Mouse (Mus musculus): Measurements from ENCODE around the gene Il5. TPM values are rescaled to one million over a fixed set of nuclear protein-coding genes. Genes with fewer than 3 reads are reported as not detected.
A peak's percentile ranks its signal among the peaks of the same experiment; 100 is the strongest.

Gene Il5
- polyA plus RNA-seq, 1 experiment = 0.27 TPM

GRCm38 (mm10) chr11:53770125-53770791 lies 49.7 kb downstream of the Il5 start:
- no peak for TF ChIP-seq POLR2A (IDR thresholded peaks at IDR 0.05; ENCODE audit: control insufficient read depth, low read depth, low read length)
- no peaks in the 10 kb centered on the region for H3K36me3 ChIP-seq (ENCODE audit: control insufficient read depth, insufficient read depth, low read length)
- H3K4me1 ChIP-seq (ENCODE audit: control insufficient read depth, insufficient read depth, low read length) = peaks cover 11% of the 10 kb centered on the region
- no peaks in the 10 kb centered on the region for H3K27me3 ChIP-seq (ENCODE audit: control insufficient read depth, insufficient read depth, low read length)
- H3K27ac ChIP-seq (ENCODE audit: control insufficient read depth, insufficient read depth, low read depth, low read length) = peak overlapping the region; percentile 80
- H3K4me3 ChIP-seq (ENCODE audit: control insufficient read depth, low read depth, low read length) = peak overlapping the region; percentile 94

GRCm38 (mm10) chr11:53771001-53771744 lies 50.6 kb downstream of the Il5 start:
- Histone ChIP-seq H3K27me3 (ENCODE audit: control insufficient read depth, insufficient read depth, low read length) (no peaks in the 10 kb centered on the region), H3K4me3 (ENCODE audit: control insufficient read depth, low read depth, low read length) (no peak overlapping the region), H3K4me1 (ENCODE audit: control insufficient read depth, insufficient read depth, low read length) (peaks cover 11% of the 10 kb centered on the region), H3K36me3 (ENCODE audit: control insufficient read depth, insufficient read depth, low read length) (no peaks in the 10 kb centered on the region), H3K27ac (ENCODE audit: control insufficient read depth, insufficient read depth, low read depth, low read length) (no peak overlapping the region)
- no peak for TF ChIP-seq POLR2A (IDR thresholded peaks at IDR 0.05; ENCODE audit: control insufficient read depth, low read depth, low read length)
- TF ChIP-seq CTCF (IDR thresholded peaks at IDR 0.05; ENCODE audit: control insufficient read depth, insufficient read depth, insufficient replicate concordance, low read depth, low read length) = no peak

- Histone ChIP-seq H3K4me3 (ENCODE audit: control insufficient read depth, low read depth, low read length) (no peak overlapping the region), H3K4me1 (ENCODE audit: control insufficient read depth, insufficient read depth, low read length) (peaks cover 11% of the 10 kb centered on the region), H3K27me3 (ENCODE audit: control insufficient read depth, insufficient read depth, low read length) (no peaks in the 10 kb centered on the region), H3K36me3 (ENCODE audit: control insufficient read depth, insufficient read depth, low read length) (no peaks in the 10 kb centered on the region), H3K27ac (ENCODE audit: control insufficient read depth, insufficient read depth, low read depth, low read length) (no peak overlapping the region)
- TF ChIP-seq POLR2A (IDR thresholded peaks at IDR 0.05; ENCODE audit: control insufficient read depth, low read depth, low read length) = no peak
Observed at GRCm38 (mm10) chr11:53772536-53772935, 51.9 kb downstream of the Il5 start.

- Histone ChIP-seq H3K27me3 (ENCODE audit: control insufficient read depth, insufficient read depth, low read length) (no peaks in the 10 kb centered on the region), H3K4me1 (ENCODE audit: control insufficient read depth, insufficient read depth, low read length) (peaks cover 11% of the 10 kb centered on the region), H3K36me3 (ENCODE audit: control insufficient read depth, insufficient read depth, low read length) (no peaks in the 10 kb centered on the region), H3K27ac (ENCODE audit: control insufficient read depth, insufficient read depth, low read depth, low read length) (no peak within 1 kb of the TSS), H3K4me3 (ENCODE audit: control insufficient read depth, low read depth, low read length) (no peak within 1 kb of the TSS)
- TF ChIP-seq POLR2A (IDR thresholded peaks at IDR 0.05; ENCODE audit: control insufficient read depth, low read depth, low read length) (no peak), CTCF (IDR thresholded peaks at IDR 0.05; ENCODE audit: control insufficient read depth, insufficient read depth, insufficient replicate concordance, low read depth, low read length) (no peak)
Observed at GRCm38 (mm10) chr11:53773087-53773486, 52.5 kb downstream of the Il5 start, which contains the start of gene Gm17334. Gm17334 (minus strand) TSS chr11:53773187.

GRCm38 (mm10) chr11:53773641-53774360 lies 53.2 kb downstream of the Il5 start:
- Histone ChIP-seq H3K36me3 (ENCODE audit: control insufficient read depth, insufficient read depth, low read length) (no peaks in the 10 kb centered on the region), H3K27me3 (ENCODE audit: control insufficient read depth, insufficient read depth, low read length) (no peaks in the 10 kb centered on the region), H3K4me3 (ENCODE audit: control insufficient read depth, low read depth, low read length) (no peak overlapping the region), H3K4me1 (ENCODE audit: control insufficient read depth, insufficient read depth, low read length) (peaks cover 11% of the 10 kb centered on the region), H3K27ac (ENCODE audit: control insufficient read depth, insufficient read depth, low read depth, low read length) (no peak overlapping the region)
- TF ChIP-seq CTCF (IDR thresholded peaks at IDR 0.05; ENCODE audit: control insufficient read depth, insufficient read depth, insufficient replicate concordance, low read depth, low read length) (no peak), POLR2A (IDR thresholded peaks at IDR 0.05; ENCODE audit: control insufficient read depth, low read depth, low read length) (no peak)

Other genes with a start within 250 kb of the Il5 start
- gene Gm9945, start 240.6 kb upstream of the Il5 start, polyA plus RNA-seq (2012; rRNA removed) = not detected in 2 replicates
- gene Sowaha, start 240.5 kb upstream of the Il5 start, polyA plus RNA-seq (2012; rRNA removed) = 0.10 and 0.13 TPM in 2 replicates
- gene Sept8, start 201.5 kb upstream of the Il5 start, polyA plus RNA-seq (2012; rRNA removed) = 3.0 and 3.2 TPM in 2 replicates
- gene Kif3a, start 153.4 kb upstream of the Il5 start, polyA plus RNA-seq (2012; rRNA removed) = 26.2 and 31.0 TPM in 2 replicates
- gene Il4, start 102.1 kb upstream of the Il5 start, polyA plus RNA-seq (2012; rRNA removed) = not detected in 2 replicates
- gene Il13, start 86.1 kb upstream of the Il5 start, polyA plus RNA-seq (2012; rRNA removed) = 0.96 and 1.1 TPM in 2 replicates
- gene Rad50, start 13.5 kb upstream of the Il5 start, polyA plus RNA-seq (2012; rRNA removed) = 3.0 and 3.2 TPM in 2 replicates
- 3.4 TPM in 2 replicates for gene Irf1, start 49.2 kb downstream of the Il5 start, polyA plus RNA-seq (2012; rRNA removed)
- gene Gm17334, start 52.4 kb downstream of the Il5 start, polyA plus RNA-seq (2012; rRNA removed) = not detected in 2 replicates
- gene Gm12216, start 138.5 kb downstream of the Il5 start, polyA plus RNA-seq (2012; rRNA removed) = 0.91 and 0.93 TPM in 2 replicates
- 20.7 and 21.7 TPM in 2 replicates for gene Slc22a5, start 170.9 kb downstream of the Il5 start, polyA plus RNA-seq (2012; rRNA removed)

Data from testis, adult 2 months (tissue).